Mouse (Mus musculus) embryonic facial prominence, embryonic 15.5 days (tissue): Measurements from ENCODE around the gene 2310011J03Rik. TPM values are rescaled to one million over a fixed set of nuclear protein-coding genes. Genes with fewer than 3 reads are reported as not detected.

Source experiments
- ATAC-seq: fragments of 200-750 bp; cut with Nextera tagmentation; 2 replicates; pipeline ENCODE4 v1.8.0; 2017; ENCODE audit warnings: low read depth, moderate TSS enrichment; ENCODE audit not compliant: insufficient number of reproducible peaks, low FRiP score, low TSS enrichment
- H3K27ac ChIP-seq: fragments of 300-500 bp; sonication (generic); replicated peaks from 2 replicates; pipeline ENCODE4 v1.5.1; 2015; ENCODE audit warnings: mild to moderate bottlenecking, inconsistent platforms
- H3K27me3 ChIP-seq: fragments of 300-500 bp; sonication (generic); 2 replicates; pipeline ENCODE4 v1.6.1; 2015; ENCODE audit warnings: inconsistent platforms
- H3K36me3 ChIP-seq: fragments of 300-500 bp; sonication (generic); 2 replicates; pipeline ENCODE4 v1.6.1; 2015; ENCODE audit warnings: mild to moderate bottlenecking, inconsistent platforms
- H3K4me1 ChIP-seq: fragments of 300-500 bp; sonication (generic); 2 replicates; pipeline ENCODE4 v1.6.1; 2015; ENCODE audit warnings: inconsistent platforms
- H3K4me2 ChIP-seq: fragments of 300-500 bp; sonication (generic); replicated peaks from 2 replicates; pipeline ENCODE4 v1.6.1; 2015; ENCODE audit warnings: mild to moderate bottlenecking, inconsistent platforms
- H3K4me3 ChIP-seq: fragments of 300-500 bp; sonication (generic); replicated peaks from 2 replicates; pipeline ENCODE4 v1.5.1; 2015; ENCODE audit warnings: mild to moderate bottlenecking, inconsistent platforms
- H3K9ac ChIP-seq: fragments of 300-500 bp; sonication (generic); 2 replicates; pipeline ENCODE4 v1.6.1; 2015; ENCODE audit warnings: inconsistent platforms
- H3K9me3 ChIP-seq: fragments of 300-500 bp; sonication (generic); replicated peaks from 2 replicates; pipeline ENCODE4 v1.6.1; 2016; ENCODE audit warnings: inconsistent platforms
- WGBS: fragments of 180-500 bp; shearing (Covaris S2); methylation state at CpG from one replicate; pipeline ENCODE4 v1.1.7; 2015; 5-methylcytosine and 5-hydroxymethylcytosine counted together
- polyA plus RNA-seq: library from polyadenylated mRNA; unstranded; fragments of >200 nt; fragmentation: Nextera tagmentation; extraction: Ambion mirVana; gene quantifications from 2 replicates; pipeline ENCODE4 v1.2.1, GENCODE M21; 2015

The 2310011J03Rik gene
- polyA plus RNA-seq, 1 experiment from 2014 or later, result 50.8 TPM

- peaks cover 58% of the 10 kb centered on the region for H3K27me3 ChIP-seq
Observed at GRCm38 (mm10) chr10:80299301-80299700, 21.0 kb downstream of the 2310011J03Rik start.

DNA sequence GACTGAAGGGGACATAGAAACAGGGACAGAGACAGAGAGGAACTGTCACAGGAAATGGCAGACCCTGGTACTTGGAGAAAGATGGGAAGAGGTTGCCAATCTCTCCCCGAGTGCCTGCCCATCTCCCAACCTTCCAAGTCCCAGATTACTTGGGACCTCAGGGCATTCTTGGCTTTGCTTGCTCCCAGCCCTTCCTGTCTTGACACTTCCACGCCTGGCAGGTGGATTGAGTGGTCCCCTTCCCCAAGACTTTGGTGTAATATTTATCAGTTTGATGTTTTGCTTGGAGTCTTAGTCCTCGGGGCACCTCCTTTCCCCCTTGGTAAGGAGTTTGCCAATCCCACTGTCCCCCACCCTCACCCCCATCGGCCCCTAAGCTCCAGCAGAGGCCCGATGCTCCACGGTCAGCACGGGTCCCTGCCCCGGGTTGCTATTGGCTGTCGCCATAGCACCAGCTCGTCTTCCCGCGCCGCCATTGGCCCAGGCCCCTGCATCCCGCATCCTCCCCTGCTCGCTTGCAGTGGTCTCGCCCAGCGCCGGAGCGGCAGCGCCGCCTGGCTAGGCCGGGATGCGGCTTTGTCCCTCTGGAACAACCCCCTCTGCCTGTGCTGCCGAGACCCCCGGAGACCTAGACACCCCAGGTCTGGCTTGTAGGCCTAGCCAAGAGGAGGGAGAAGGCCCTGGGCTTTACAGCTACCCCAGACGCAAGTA, 21.6 kb downstream of the 2310011J03Rik start:
- no peak for ATAC-seq
- Histone ChIP-seq H3K9ac (no peak overlapping the region), H3K36me3 (peaks cover 13% of the 10 kb centered on the region), H3K4me3 (peak overlapping the region; percentile 21; the same call in 1 of the 2 replicates), H3K27me3 (peaks cover 58% of the 10 kb centered on the region), H3K9me3 (no peaks in the 10 kb centered on the region), H3K27ac (no peak overlapping the region), H3K4me2 (0 out of 2 replicates have a peak overlapping the region, but pooled peaks have one; percentile 6), H3K4me1 (peaks cover 41% of the 10 kb centered on the region)
- WGBS, result 3% methylated on average over 26 of the region's 26 CpGs

More at GRCm38 (mm10) chr10:80299301-80299700, 21.0 kb downstream of the 2310011J03Rik start:
- ATAC-seq, result no peak
- Histone ChIP-seq H3K9me3 (no peaks in the 10 kb centered on the region), H3K9ac (no peak overlapping the region), H3K36me3 (peaks cover 8% of the 10 kb centered on the region), H3K4me1 (peaks cover 36% of the 10 kb centered on the region), H3K4me3 (peak overlapping the region; percentile 21; the same call in 1 of the 2 replicates), H3K4me2 (0 out of 2 replicates have a peak overlapping the region, but pooled peaks have one; percentile 6), H3K27ac (no peak overlapping the region)
- WGBS, result 7% methylated on average over 15 of the region's 15 CpGs

DNA sequence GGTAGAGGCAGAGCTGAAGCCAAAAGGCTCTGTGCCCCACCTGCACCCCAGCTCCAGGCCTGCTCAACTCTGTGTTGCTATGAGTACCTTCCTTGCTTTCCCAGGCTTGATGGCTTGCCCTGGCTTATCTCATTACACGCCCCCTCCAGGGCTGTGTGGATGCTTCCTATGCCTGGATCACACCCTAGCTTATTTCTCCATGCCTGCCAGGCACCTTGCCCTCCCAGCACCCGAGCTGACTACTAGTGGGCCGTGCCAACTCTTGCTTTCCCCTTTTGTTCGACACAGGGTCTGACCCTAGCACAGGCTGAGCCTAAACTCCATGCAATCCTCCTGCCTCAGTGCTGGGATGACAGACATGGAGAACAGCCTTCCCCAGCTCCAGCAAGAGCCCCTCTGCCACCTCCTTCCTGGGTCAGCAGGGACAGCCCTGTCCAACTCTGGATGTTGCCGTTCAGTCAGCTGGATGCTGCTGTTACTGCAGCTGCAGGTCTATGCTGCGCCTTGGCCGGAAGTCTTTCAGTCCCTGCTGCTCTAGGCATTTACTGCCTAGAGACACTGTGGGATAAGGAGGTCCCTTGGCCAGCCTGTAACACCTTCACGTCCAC, 22.7 kb downstream of the 2310011J03Rik start:
- Histone ChIP-seq H3K4me2 (no peak overlapping the region), H3K9me3 (no peaks in the 10 kb centered on the region), H3K4me3 (no peak overlapping the region), H3K27ac (no peak overlapping the region), H3K4me1 (peaks cover 49% of the 10 kb centered on the region), H3K27me3 (peaks cover 58% of the 10 kb centered on the region), H3K9ac (no peak overlapping the region), H3K36me3 (peaks cover 17% of the 10 kb centered on the region)
- WGBS, result 73% methylated on average over 8 of the region's 8 CpGs
- no peak for ATAC-seq

DNA sequence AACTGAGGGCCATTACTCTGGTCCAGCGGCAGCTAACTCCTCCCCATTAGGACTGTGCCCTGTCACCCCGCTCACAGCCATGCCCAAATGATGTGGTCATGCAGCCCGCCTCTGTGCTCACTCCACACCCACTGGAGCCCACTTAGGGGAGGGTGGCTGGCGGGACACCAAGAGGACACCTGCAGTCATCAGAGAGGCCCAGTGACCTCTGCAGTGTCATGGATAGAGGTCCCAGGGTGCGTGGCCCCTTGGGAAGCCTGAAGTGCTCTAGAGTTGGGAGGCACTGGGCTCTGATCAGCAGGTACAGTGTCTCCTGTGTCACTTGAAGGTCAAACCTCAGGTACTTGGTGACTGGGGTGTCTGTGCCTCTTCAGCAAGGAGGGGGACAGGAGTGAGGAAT, 23.5 kb downstream of the 2310011J03Rik start:
- Histone ChIP-seq H3K4me3 (peak overlapping the region; percentile 48), H3K36me3 (peaks cover 17% of the 10 kb centered on the region), H3K9ac (no peak overlapping the region), H3K27me3 (peaks cover 51% of the 10 kb centered on the region), H3K4me2 (peak overlapping the region; percentile 82; the same call in 1 of the 2 replicates), H3K27ac (no peak overlapping the region), H3K4me1 (peaks cover 46% of the 10 kb centered on the region), H3K9me3 (no peaks in the 10 kb centered on the region)
- ATAC-seq, result no peak
- 75% methylated on average over 5 of the region's 5 CpGs for WGBS

DNA sequence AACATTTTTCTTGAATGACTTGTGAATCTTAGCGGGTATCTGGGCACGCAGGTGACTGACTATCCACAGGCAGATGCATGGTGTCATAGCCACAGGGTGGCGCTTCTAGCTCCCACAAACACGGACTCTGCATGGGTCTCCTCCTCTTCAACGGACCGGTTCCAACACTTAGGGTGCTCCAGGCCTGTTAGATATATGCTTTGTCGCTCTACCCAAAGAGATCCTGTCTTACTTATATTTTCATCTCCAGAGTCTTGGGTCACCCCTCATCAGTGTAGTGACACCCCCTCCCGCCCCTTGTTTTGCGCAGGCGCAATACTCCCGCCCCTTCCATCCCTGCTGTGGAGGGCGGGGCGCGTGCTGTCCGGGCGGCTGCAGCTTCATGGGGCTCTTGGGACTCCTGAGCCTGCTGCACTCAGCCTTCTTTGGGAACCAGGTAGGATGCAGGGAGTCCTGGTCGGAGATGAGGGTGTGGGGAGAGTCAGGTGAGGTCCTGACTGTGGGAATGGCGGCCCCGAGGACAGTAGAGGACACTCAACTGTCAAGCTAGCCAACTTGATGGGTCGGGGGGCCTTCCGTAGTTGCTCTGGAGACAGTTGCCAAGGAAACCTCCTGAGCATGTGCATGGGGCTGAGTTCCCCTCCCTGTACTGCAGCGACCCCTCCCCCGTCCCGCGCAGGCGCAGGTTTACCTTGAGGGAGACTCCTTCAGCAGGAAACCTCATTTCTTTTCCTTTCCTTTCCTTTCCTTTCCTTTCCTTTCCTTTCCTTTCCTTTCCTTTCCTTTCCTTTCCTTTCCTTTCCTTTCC, 24.5 kb downstream of the 2310011J03Rik start, which contains the start of gene Apc2:
Gene Apc2, plus strand, starts transcription at position 360 of the 808 bp plus-strand sequence.
- Histone ChIP-seq H3K36me3 (peaks cover 17% of the 10 kb centered on the region), H3K4me3 (peak within 1 kb of the TSS; percentile 48), H3K27me3 (peaks cover 41% of the 10 kb centered on the region), H3K27ac (peak within 1 kb of the TSS; percentile 71), H3K4me2 (peak within 1 kb of the TSS; percentile 82), H3K9me3 (no peaks in the 10 kb centered on the region), H3K9ac (0 out of 2 replicates have a peak within 1 kb of the TSS, but pooled peaks have one; percentile 45), H3K4me1 (peaks cover 46% of the 10 kb centered on the region)
- peak; percentile 50 for ATAC-seq
- under 1% methylated on average over 26 of the region's 26 CpGs for WGBS

DNA sequence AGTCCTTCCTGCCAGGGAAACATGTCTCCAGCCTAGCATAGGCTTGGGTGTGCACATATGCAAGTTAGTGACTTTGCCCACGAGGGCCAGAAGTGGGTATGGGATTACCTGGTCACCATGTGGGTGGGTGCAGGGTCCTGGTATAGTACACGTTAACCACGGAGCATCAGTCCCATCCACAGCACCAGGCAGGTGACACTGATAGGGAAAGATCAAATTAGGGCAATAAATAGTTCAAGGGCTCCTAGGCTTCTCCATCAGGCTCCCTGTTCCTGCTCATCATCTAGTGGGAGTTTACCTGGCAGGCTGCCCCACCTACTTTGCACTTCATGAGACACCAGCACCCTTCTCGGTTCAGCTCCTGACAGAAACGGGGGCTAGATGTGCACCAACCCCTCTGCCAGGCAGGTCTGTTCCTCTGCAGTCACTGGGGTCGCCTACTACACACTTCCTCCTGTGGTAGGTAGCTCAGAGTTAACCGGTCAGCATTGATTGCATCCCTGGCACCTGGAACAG, 25.5 kb downstream of the 2310011J03Rik start:
- Histone ChIP-seq H3K9ac (no peak overlapping the region), H3K4me3 (no peak overlapping the region), H3K4me2 (no peak overlapping the region), H3K27me3 (peaks cover 32% of the 10 kb centered on the region), H3K4me1 (peaks cover 46% of the 10 kb centered on the region), H3K36me3 (peaks cover 17% of the 10 kb centered on the region), H3K9me3 (no peaks in the 10 kb centered on the region), H3K27ac (peak overlapping the region; percentile 71)
- 44% methylated on average over 7 of the region's 7 CpGs for WGBS
- ATAC-seq, result no peak

- 53% methylated on average over 4 of the region's 4 CpGs for WGBS
- H3K27ac ChIP-seq, result no peak overlapping the region; the same call in 1 of the 2 replicates
- no peak overlapping the region; the same call in 1 of the 2 replicates for H3K4me3 ChIP-seq
- peaks cover 26% of the 10 kb centered on the region for H3K27me3 ChIP-seq
- no peak overlapping the region; the same call in 1 of the 2 replicates for H3K4me2 ChIP-seq
- H3K9me3 ChIP-seq, result no peaks in the 10 kb centered on the region
- ATAC-seq, result no peak
- peaks cover 17% of the 10 kb centered on the region for H3K36me3 ChIP-seq
- no peak overlapping the region for H3K9ac ChIP-seq
- H3K4me1 ChIP-seq, result peaks cover 46% of the 10 kb centered on the region
Observed at GRCm38 (mm10) chr10:80294311-80294710, 26.0 kb downstream of the 2310011J03Rik start.

GRCm38 (mm10) chr10:80293325-80293724, 27.0 kb downstream of the 2310011J03Rik start:
- Histone ChIP-seq H3K27me3 (peaks cover 16% of the 10 kb centered on the region), H3K9me3 (no peaks in the 10 kb centered on the region), H3K36me3 (peaks cover 24% of the 10 kb centered on the region), H3K9ac (peak overlapping the region; percentile 95), H3K4me2 (peak overlapping the region; percentile 84), H3K4me1 (peaks cover 42% of the 10 kb centered on the region), H3K27ac (peak overlapping the region; percentile 95; the same call in 1 of the 2 replicates), H3K4me3 (peak overlapping the region; percentile 82)
- WGBS, result 15% methylated on average over 14 of the region's 14 CpGs
- no peak for ATAC-seq

- ATAC-seq, result peak; percentile 86
- peaks cover 42% of the 10 kb centered on the region for H3K4me1 ChIP-seq
- H3K36me3 ChIP-seq, result peaks cover 29% of the 10 kb centered on the region
- peaks cover 9% of the 10 kb centered on the region for H3K27me3 ChIP-seq
- H3K9ac ChIP-seq, result peak within 1 kb of the TSS; percentile 95
- WGBS, result under 1% methylated on average over 72 of the region's 72 CpGs
- H3K4me3 ChIP-seq, result peak within 1 kb of the TSS; percentile 82
- no peaks in the 10 kb centered on the region for H3K9me3 ChIP-seq
- H3K27ac ChIP-seq, result peak within 1 kb of the TSS; percentile 95
- H3K4me2 ChIP-seq, result peak within 1 kb of the TSS; percentile 84
Observed at GRCm38 (mm10) chr10:80292251-80293146, 27.8 kb downstream of the 2310011J03Rik start, which contains the start of gene Rps15. Gene Rps15 (plus strand): TSS chr10:80292453.

DNA sequence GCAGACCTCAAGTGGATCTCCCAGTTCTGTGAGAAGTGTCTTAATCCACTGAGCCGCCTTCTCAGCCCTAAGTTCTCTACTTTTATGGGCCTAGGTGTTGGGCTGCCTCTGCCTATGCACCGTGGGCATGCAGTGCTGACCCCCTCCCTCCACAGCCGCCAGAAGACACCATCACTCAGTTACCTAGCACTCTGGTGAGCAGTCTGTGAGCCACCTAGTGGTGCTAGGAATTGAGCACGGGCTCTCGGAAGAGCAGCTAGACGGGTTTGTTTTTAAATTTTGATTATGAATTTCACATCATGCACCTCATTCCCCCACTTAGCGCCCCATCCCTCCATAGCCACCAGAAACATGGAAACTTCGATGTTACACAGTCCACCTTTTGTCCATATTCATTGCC, 31.7 kb downstream of the 2310011J03Rik start:
- H3K9ac ChIP-seq, result no peak overlapping the region
- H3K27me3 ChIP-seq, result no peaks in the 10 kb centered on the region
- peaks cover 11% of the 10 kb centered on the region for H3K4me1 ChIP-seq
- H3K9me3 ChIP-seq, result no peaks in the 10 kb centered on the region
- 64% methylated on average over 8 of the region's 8 CpGs for WGBS
- H3K4me3 ChIP-seq, result no peak overlapping the region
- H3K36me3 ChIP-seq, result peaks cover 50% of the 10 kb centered on the region
- H3K27ac ChIP-seq, result no peak overlapping the region
- no peak for ATAC-seq
- no peak overlapping the region for H3K4me2 ChIP-seq
